Mouse (Mus musculus) heart, embryonic 10.5 days (tissue): Measurements from ENCODE around the gene 2810408A11Rik. TPM values are rescaled to one million over a fixed set of nuclear protein-coding genes. Genes with fewer than 3 reads are reported as not detected.
A peak's percentile ranks its signal among the peaks of the same experiment; 100 is the strongest.

Source experiments
- DNase-seq: peaks from one replicate; pipeline ENCODE4 v3.0.0-alpha.2; 2017; ENCODE audit warnings: low spot score
- H3K27ac ChIP-seq: fragments of 300-500 bp; sonication (generic); 2 replicates; pipeline ENCODE4 v1.5.1; 2016; ENCODE audit warnings: mild to moderate bottlenecking
- H3K27me3 ChIP-seq: fragments of 300-500 bp; sonication (generic); 2 replicates; pipeline ENCODE4 v1.6.1; 2016; ENCODE audit warnings: mild to moderate bottlenecking; ENCODE audit not compliant: poor library complexity, insufficient read depth, severe bottlenecking
- H3K36me3 ChIP-seq: fragments of 300-500 bp; sonication (generic); 2 replicates; pipeline ENCODE4 v1.6.1; 2016; ENCODE audit warnings: mild to moderate bottlenecking, moderate library complexity
- H3K4me1 ChIP-seq: fragments of 300-500 bp; sonication (generic); 2 replicates; pipeline ENCODE4 v1.6.1; 2016; ENCODE audit warnings: mild to moderate bottlenecking
- H3K4me3 ChIP-seq: fragments of 300-500 bp; sonication (generic); 2 replicates; pipeline ENCODE4 v1.5.1; 2016; ENCODE audit warnings: mild to moderate bottlenecking, moderate library complexity
- H3K9me3 ChIP-seq: fragments of 300-500 bp; sonication (generic); 2 replicates; pipeline ENCODE4 v1.6.1; 2016; ENCODE audit warnings: mild to moderate bottlenecking, moderate library complexity
- WGBS: fragments of 180-500 bp; shearing (Covaris S2); methylation state at CpG from one replicate; pipeline ENCODE4 v1.1.7; 2016; 5-methylcytosine and 5-hydroxymethylcytosine counted together
- polyA plus RNA-seq: library from polyadenylated mRNA; unstranded; fragments of >200 nt; fragmentation: Nextera tagmentation; extraction: Ambion mirVana; gene quantifications from 2 replicates; pipeline ENCODE4 v1.2.1, GENCODE M21; 2016

The 2810408A11Rik gene
- polyA plus RNA-seq, 1 experiment from 2014 or later, result 8.7 TPM

DNA sequence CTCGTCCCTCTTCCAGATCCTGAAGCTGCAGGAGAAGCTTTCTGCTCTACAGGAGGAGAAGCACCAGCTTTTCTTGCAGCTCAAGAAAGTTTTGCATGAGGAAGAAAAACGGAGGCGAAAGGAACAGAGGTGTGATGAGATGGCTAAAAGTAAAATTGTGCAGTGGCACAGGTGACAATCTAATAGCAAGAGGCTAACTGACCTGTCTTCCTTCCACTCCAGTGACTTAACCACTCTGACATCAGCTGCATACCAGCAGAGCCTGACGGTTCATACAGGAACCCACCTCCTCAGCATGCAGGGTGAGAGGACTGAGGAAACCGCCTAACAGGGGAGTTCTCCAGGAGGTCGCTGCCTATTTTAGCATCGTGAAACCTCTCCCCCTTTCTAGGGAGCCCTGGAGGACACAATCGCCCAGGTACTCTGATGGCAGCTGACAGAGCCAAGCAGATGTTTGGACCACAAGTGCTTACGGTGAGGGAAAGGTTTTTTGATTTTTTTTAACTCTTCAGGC, 14.2 kb upstream of the 2810408A11Rik start:
- WGBS, result 37% methylated on average over 9 of the region's 9 CpGs
- peaks cover 55% of the 10 kb centered on the region for H3K4me1 ChIP-seq
- peak; percentile 74 for DNase-seq
- no peaks in the 10 kb centered on the region for H3K9me3 ChIP-seq
- peak overlapping the region; percentile 91 for H3K4me3 ChIP-seq
- peak overlapping the region; percentile 97 for H3K27ac ChIP-seq
- H3K27me3 ChIP-seq, result no peaks in the 10 kb centered on the region
- H3K36me3 ChIP-seq, result peaks cover 85% of the 10 kb centered on the region

- peak overlapping the region; percentile 97 for H3K27ac ChIP-seq
- no peaks in the 10 kb centered on the region for H3K9me3 ChIP-seq
- H3K36me3 ChIP-seq, result peaks cover 88% of the 10 kb centered on the region
- WGBS, result 2% methylated on average over 17 of the region's 17 CpGs
- peaks cover 51% of the 10 kb centered on the region for H3K4me1 ChIP-seq
- peak overlapping the region; percentile 91 for H3K4me3 ChIP-seq
- no peaks in the 10 kb centered on the region for H3K27me3 ChIP-seq
- peak; percentile 81 for DNase-seq
These were observed 13.6 kb upstream of the 2810408A11Rik start for GRCm38 (mm10) chr11:69914372-69914764.

- Histone ChIP-seq H3K27me3 (no peaks in the 10 kb centered on the region), H3K9me3 (no peaks in the 10 kb centered on the region), H3K4me3 (peak within 1 kb of the TSS; percentile 91), H3K36me3 (peaks cover 88% of the 10 kb centered on the region), H3K27ac (peak within 1 kb of the TSS; percentile 97), H3K4me1 (peaks cover 45% of the 10 kb centered on the region)
- WGBS, result 1% methylated on average over 61 of the region's 61 CpGs
- peak; percentile 96 for DNase-seq
These were observed 13.0 kb upstream of the 2810408A11Rik start, which contains the start of gene Gps2 for GRCm38 (mm10) chr11:69913554-69914371. TSS of gene Gps2 (plus strand) at chr11:69913888.

GRCm38 (mm10) chr11:69912716-69913530, 12.1 kb upstream of the 2810408A11Rik start:
- 79% methylated on average over 15 of the region's 15 CpGs for WGBS
- no peaks in the 10 kb centered on the region for H3K9me3 ChIP-seq
- H3K36me3 ChIP-seq, result peaks cover 88% of the 10 kb centered on the region
- H3K27me3 ChIP-seq, result no peaks in the 10 kb centered on the region
- peak overlapping the region; percentile 91 for H3K4me3 ChIP-seq
- peaks cover 42% of the 10 kb centered on the region for H3K4me1 ChIP-seq
- H3K27ac ChIP-seq, result peak overlapping the region; percentile 97
- no peak for DNase-seq

DNA sequence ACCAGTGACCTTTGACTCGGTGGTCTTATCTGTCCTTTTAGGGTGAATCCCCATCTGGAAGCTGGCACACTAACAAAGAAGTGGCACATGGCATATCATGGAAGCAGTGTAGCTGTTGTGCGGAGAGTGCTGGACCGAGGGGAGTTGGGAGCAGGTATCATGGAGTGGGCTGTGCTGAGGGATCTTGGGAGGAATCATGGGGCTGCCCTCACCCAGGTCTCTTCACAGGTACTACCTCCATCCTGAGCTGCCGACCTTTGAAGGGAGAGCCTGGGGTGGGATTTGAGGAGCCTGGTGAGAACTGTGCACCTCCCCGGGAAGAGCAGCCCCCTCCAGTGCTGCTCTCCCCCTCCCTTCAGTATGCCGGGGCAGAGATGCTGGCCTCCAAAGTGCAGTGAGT, 10.9 kb upstream of the 2810408A11Rik start:
- peaks cover 88% of the 10 kb centered on the region for H3K36me3 ChIP-seq
- no peaks in the 10 kb centered on the region for H3K9me3 ChIP-seq
- 88% methylated on average over 6 of the region's 6 CpGs for WGBS
- no peaks in the 10 kb centered on the region for H3K27me3 ChIP-seq
- DNase-seq, result peak; percentile 63
- no peak overlapping the region for H3K4me3 ChIP-seq
- peaks cover 35% of the 10 kb centered on the region for H3K4me1 ChIP-seq
- no peak overlapping the region for H3K27ac ChIP-seq

DNA sequence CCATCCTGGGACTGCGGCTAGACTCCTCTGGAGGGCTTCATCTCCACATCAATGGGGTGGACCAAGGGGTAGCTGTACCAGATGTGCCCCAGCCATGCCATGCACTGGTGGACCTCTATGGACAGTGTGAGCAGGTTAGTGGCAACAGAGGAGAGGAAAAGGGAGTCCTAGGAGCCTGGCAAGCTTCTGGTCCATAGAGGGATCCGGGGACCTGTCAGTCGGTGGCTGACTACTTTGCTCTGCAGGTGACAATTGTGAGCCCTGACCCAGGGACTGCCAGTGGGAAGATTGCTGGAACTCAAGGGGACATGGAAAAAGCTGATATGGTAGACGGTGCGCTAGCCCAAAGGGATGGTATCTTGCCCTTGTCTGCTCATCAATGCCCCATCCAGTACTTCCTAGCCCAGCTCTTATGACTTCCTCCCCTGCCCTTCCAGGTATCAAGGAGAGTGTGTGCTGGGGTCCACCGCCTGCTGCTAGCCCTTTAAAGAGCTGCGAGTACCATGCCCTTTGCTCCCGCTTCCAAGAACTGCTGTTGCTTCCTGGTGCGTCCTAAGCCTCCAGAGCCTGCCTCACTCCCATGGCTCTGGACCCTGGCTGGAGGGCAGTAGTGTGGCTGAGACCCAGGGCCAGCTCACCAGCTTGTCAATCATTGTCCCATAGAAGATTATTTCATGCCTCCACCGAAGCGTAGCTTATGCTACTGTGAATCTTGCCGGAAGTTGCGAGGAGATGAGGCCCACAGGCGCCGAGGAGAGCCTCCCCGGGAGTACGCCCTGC, 10.2 kb upstream of the 2810408A11Rik start:
- 92% methylated on average over 17 of the region's 17 CpGs for WGBS
- Histone ChIP-seq H3K4me1 (peaks cover 28% of the 10 kb centered on the region), H3K4me3 (no peak overlapping the region), H3K36me3 (peaks cover 88% of the 10 kb centered on the region), H3K9me3 (no peaks in the 10 kb centered on the region), H3K27ac (no peak overlapping the region), H3K27me3 (no peaks in the 10 kb centered on the region)
- peak; percentile 73 for DNase-seq

GRCm38 (mm10) chr11:69910177-69910576, 9.4 kb upstream of the 2810408A11Rik start:
- peaks cover 88% of the 10 kb centered on the region for H3K36me3 ChIP-seq
- peaks cover 20% of the 10 kb centered on the region for H3K4me1 ChIP-seq
- no peak overlapping the region for H3K27ac ChIP-seq
- H3K9me3 ChIP-seq, result no peaks in the 10 kb centered on the region
- DNase-seq, result peak; percentile 61
- 90% methylated on average over 8 of the region's 8 CpGs for WGBS
- H3K27me3 ChIP-seq, result no peaks in the 10 kb centered on the region
- no peak overlapping the region for H3K4me3 ChIP-seq

GRCm38 (mm10) chr11:69909174-69909573, 8.4 kb upstream of the 2810408A11Rik start:
- Histone ChIP-seq H3K27ac (no peak overlapping the region), H3K36me3 (peaks cover 93% of the 10 kb centered on the region), H3K4me3 (no peak overlapping the region), H3K27me3 (no peaks in the 10 kb centered on the region), H3K4me1 (peaks cover 10% of the 10 kb centered on the region), H3K9me3 (no peaks in the 10 kb centered on the region)
- WGBS, result 82% methylated on average over 5 of the region's 5 CpGs
- DNase-seq, result no peak

- H3K27me3 ChIP-seq, result no peaks in the 10 kb centered on the region
- WGBS, result 90% methylated on average over 11 of the region's 11 CpGs
- no peak for DNase-seq
- peaks cover 8% of the 10 kb centered on the region for H3K4me1 ChIP-seq
- no peak overlapping the region for H3K4me3 ChIP-seq
- H3K9me3 ChIP-seq, result no peaks in the 10 kb centered on the region
- H3K36me3 ChIP-seq, result peaks cover 98% of the 10 kb centered on the region
- no peak overlapping the region for H3K27ac ChIP-seq
These were observed 7.9 kb upstream of the 2810408A11Rik start for GRCm38 (mm10) chr11:69908645-69909044.

DNA sequence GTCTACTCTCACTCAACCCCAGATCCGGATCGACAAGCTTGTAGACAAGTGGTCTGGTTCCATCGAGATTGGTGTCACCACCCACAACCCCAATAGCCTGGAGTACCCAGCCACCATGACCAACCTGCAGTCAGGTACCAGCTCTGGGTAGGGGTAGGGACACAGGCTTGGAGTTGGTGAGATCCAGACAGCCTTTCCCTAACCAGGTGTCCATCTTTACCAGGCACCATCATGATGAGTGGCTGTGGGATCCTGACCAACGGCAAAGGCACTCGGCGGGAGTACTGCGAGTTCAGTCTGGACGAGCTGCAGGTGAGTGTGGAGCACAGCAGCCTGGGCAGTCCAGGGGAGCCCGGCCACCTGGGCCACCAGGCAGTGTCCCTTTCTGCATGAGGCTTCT, 3.5 kb upstream of the 2810408A11Rik start:
- no peaks in the 10 kb centered on the region for H3K27me3 ChIP-seq
- WGBS, result 94% methylated on average over 9 of the region's 9 CpGs
- H3K9me3 ChIP-seq, result no peaks in the 10 kb centered on the region
- no peak overlapping the region for H3K27ac ChIP-seq
- no peak overlapping the region for H3K4me3 ChIP-seq
- peaks cover 61% of the 10 kb centered on the region for H3K36me3 ChIP-seq
- peaks cover 28% of the 10 kb centered on the region for H3K4me1 ChIP-seq
- no peak for DNase-seq

GRCm38 (mm10) chr11:69902972-69903371, 2.2 kb upstream of the 2810408A11Rik start:
- peak overlapping the region; percentile 96 for H3K4me3 ChIP-seq
- peaks cover 48% of the 10 kb centered on the region for H3K36me3 ChIP-seq
- H3K9me3 ChIP-seq, result no peaks in the 10 kb centered on the region
- 0 out of 2 replicates have a peak overlapping the region, but pooled peaks have one; percentile 8 for H3K27ac ChIP-seq
- WGBS, result 91% methylated on average over 13 of the region's 13 CpGs
- H3K4me1 ChIP-seq, result peaks cover 42% of the 10 kb centered on the region
- H3K27me3 ChIP-seq, result no peaks in the 10 kb centered on the region
- DNase-seq, result no peak

DNA sequence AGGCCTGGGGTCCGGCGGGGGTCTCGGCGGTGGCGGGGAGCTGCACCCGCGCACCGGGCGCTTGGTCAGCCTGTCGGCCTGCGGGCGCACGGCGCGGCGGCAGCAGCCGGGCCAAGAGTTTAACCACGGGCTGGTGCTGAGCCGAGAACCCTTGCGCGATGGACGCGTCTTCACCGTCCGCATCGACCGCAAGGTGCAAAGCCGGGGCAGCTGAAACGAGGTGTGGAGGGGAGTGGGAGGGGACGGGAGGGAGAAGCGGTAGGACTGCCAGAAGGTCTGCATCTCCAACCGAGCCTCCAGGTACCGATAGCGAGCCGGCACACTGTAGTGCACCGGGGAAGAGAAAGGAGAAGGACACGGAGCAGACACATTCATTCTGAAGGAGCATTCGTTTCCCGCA, 1.2 kb upstream of the 2810408A11Rik start:
- Histone ChIP-seq H3K4me3 (peak overlapping the region; percentile 96), H3K9me3 (no peaks in the 10 kb centered on the region), H3K27ac (peak overlapping the region; percentile 99), H3K4me1 (peaks cover 48% of the 10 kb centered on the region), H3K36me3 (peaks cover 38% of the 10 kb centered on the region), H3K27me3 (no peaks in the 10 kb centered on the region)
- WGBS, result 1% methylated on average over 39 of the region's 39 CpGs
- DNase-seq, result no peak
